Mouse (Mus musculus) activated CD4-positive, CD25-positive, alpha-beta regulatory T cell, adult 9 weeks (primary cell): Measurements from ENCODE around the gene C2. TPM values are rescaled to one million over a fixed set of nuclear protein-coding genes. Genes with fewer than 3 reads are reported as not detected.

Experiments used
- polyA plus RNA-seq: library from polyadenylated mRNA; unstranded; fragments of 100-300 nt; shearing (Covaris generic); gene quantifications from one replicate; pipeline ENCODE4 v1.2.1, GENCODE M21; 2017

Gene C2
- polyA plus RNA-seq: 2.3 TPM

DNA sequence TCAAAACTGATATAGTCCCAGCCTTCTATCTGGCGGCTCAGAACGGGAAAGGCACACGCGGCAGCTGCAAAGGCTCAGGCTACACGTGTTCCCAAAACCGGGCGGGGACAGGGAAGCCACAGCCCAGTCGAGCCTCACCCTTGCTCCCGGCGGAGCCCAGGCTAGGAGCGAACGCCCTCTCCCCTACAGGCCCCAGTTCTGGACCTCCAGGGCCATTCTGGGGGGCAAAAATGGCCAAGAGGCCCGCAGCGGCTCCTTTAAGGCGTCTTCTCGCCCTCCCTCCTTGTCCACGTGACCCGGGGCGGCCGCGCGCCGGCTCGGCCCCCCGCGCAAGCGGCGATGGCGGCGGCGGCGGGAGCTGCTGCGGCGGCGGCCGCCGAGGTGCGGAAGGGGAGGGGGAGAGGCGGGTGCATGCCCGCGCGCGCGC is at the start of gene C2, which contains the start of gene Ehmt2:
Gene C2 (minus strand): TSS at position 106 of the 427 bp plus-strand sequence.
Gene Ehmt2 (plus strand): TSS at position 310 of the 427 bp plus-strand sequence.

GRCm38 (mm10) chr17:34931061-34931734 is 33.1 kb upstream of the C2 start, which contains the start of gene Neu1:
Gene Neu1 (plus strand): TSS chr17:34931253.

DNA sequence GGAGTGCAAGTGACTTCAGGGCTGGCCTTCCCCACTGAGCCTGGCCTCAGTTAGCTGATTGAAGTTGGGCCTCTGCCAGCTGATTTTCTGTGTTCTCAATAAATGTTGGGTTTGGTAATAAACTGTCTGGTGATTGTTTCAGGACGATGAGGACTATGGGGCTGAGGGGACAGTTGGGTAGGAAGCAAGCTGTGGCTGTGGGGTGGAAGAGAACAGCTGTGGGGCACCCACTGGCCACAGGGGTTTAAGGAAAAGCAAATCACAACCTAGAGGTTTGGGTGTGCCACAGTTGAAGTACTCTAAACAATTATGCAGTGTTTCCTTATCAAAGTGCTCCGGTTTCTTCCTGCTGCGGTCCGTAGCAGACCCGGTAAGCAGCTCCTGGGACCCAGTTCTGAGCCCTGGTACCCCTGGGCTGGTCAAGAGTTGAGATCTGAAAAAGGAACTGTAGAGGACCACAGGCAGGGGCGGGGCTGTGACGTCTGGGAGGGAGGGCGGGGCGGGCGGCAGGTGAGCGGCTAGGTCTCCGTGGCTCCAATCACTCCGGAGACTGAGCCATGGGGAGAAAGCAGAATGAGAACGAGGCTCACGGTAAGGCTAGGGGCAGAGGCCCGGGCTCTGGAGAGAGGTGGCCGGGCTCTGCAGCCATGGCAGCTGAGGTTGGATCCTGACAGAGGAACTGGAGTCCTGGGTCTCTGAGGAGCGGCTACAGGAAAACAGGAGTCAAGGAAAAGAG is 16.0 kb upstream of the C2 start, which contains the start of gene Slc44a4:
Gene Slc44a4 (plus strand): TSS at position 537 of the 736 bp plus-strand sequence.

DNA sequence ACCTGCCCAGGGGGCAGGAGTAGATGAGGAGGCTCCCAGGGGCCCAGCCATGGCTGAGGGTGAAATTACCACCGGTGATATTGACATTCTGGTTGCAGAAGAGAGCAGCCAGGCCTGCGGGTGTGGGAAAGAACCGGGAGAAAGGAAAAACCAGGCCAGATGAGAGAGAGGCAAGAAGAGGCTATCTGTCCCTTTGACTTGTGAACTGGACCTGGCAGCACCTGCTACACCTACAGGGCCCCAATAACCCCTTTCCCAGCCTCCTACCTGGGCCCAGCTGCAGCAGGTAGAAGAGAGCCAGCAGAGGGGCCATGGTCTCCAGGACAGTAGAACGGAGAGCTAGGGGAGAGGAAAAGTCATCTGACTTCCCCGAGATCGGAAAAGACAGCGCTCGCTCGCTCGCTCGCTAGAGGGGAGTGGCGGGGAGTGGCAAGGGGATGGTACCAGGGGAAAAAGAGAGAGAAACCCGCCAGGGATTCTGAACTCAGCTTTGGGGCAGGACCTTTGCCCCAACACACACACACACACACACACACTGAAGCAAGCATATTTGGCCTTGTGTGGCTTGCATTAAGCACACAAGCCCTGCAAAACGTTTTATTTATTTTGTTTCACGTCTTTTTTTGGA is 16.3 kb downstream of the C2 start, which contains the start of gene Gm20547:
Gene Gm20547 (minus strand): TSS at position 360 of the 628 bp plus-strand sequence.

GRCm38 (mm10) chr17:34879336-34879879 is 18.7 kb downstream of the C2 start, which contains the start of gene Zbtb12:
Gene Zbtb12 (plus strand): TSS chr17:34879483.

DNA sequence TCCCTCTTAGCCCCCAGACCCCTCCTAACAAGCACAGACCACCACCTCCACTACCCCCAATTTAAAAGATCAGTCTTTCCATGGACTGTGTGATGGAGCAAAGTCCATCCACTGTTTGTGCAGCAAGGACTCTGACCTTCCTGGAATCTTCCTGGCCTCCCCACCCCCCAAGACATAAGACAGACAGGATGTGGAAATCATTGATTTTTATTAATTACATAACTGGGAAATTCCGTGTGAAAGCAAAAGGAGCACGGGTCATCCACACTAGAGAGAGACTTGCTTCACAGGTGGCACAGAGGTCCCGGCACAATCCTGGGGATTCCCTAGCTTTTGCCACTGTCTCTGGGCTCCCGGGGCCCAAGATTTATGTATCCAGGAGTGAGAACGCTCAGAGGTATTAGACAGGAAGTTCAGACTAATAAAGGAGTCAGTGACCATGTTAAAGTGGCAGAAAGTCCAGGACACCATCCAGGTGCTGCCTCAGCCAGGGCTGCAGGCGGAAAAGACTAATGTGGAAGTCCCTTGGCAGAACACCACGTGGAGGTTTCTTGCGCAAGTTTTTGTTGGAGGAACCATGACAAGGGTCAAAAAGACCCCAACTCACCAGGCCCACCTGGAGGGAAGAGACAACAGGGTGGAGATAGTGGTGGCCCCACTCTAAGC is 35.5 kb downstream of the C2 start, which contains the start of gene Cfb:
Gene Cfb (minus strand): TSS at position 103 of the 666 bp plus-strand sequence.

GRCm38 (mm10) chr17:34849722-34850516 is 48.1 kb downstream of the C2 start, which contains the start of the genes Skiv2l and Nelfe:
Gene Skiv2l (minus strand): TSS chr17:34850210.
Gene Nelfe (plus strand): TSS chr17:34850391.

DNA sequence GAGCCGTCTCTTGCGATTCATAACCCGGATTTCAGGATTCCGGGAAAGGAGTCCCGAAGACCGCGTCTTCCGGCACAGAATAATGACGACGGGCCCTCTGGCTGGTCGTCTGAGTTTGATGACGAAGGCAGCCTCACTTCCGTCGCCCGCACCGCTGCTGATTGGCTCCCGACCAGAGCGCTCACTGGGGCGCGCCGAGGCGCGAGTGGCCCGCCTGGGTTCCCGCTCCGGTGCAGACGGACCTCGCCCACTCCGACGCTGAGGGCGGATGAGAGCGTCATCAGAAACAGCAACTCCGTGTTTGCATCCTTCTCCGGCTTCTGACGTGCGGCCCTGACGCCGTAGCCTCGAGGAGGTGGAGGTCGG is 61.2 kb downstream of the C2 start, which contains the start of the genes Stk19 and Dxo:
Gene Stk19 (minus strand): TSS at position 90 of the 366 bp plus-strand sequence.
Gene Dxo (plus strand): TSS at position 164 of the 366 bp plus-strand sequence.

Other genes with a start within 250 kb of the C2 start
- gene Tnxb, start 227.7 kb downstream of the C2 start, polyA plus RNA-seq: not detected
- gene C4b, start 154.4 kb downstream of the C2 start, polyA plus RNA-seq: 0.12 TPM
- not detected for gene Cyp21a1, start 93.7 kb downstream of the C2 start, polyA plus RNA-seq
- 38.5 TPM for gene Stk19, start 61.3 kb downstream of the C2 start, polyA plus RNA-seq
- 73.8 TPM for gene Dxo, start 61.2 kb downstream of the C2 start, polyA plus RNA-seq
- 150 TPM for gene Skiv2l, start 48.1 kb downstream of the C2 start, polyA plus RNA-seq
- gene Nelfe, start 47.9 kb downstream of the C2 start, polyA plus RNA-seq: 41.3 TPM
- 1.3 TPM for gene Cfb, start 35.7 kb downstream of the C2 start, polyA plus RNA-seq
- gene Zbtb12, start 18.8 kb downstream of the C2 start, polyA plus RNA-seq: 0.64 TPM
- gene Gm20547, start 16.2 kb downstream of the C2 start, polyA plus RNA-seq: not detected
- 38.7 TPM for gene Ehmt2, start 204 bp upstream of the C2 start, polyA plus RNA-seq
- gene Slc44a4, start 16.2 kb upstream of the C2 start, polyA plus RNA-seq: not detected
- 85.9 TPM for gene Neu1, start 33.0 kb upstream of the C2 start, polyA plus RNA-seq
- gene Hspa1b, start 61.0 kb upstream of the C2 start, polyA plus RNA-seq: 54.2 TPM
- gene Gm20481, start 71.6 kb upstream of the C2 start, polyA plus RNA-seq: 2.7 TPM
- 13.2 TPM for gene Hspa1a, start 73.9 kb upstream of the C2 start, polyA plus RNA-seq
- gene Hspa1l, start 74.4 kb upstream of the C2 start, polyA plus RNA-seq: 0.17 TPM
- gene Lsm2, start 83.6 kb upstream of the C2 start, polyA plus RNA-seq: 55.0 TPM
- gene Vars, start 102.7 kb upstream of the C2 start, polyA plus RNA-seq: 187 TPM
- gene Vwa7, start 118.3 kb upstream of the C2 start, polyA plus RNA-seq: 0.33 TPM
- gene Sapcd1, start 129.8 kb upstream of the C2 start, polyA plus RNA-seq: 0.82 TPM
- gene Msh5, start 148.5 kb upstream of the C2 start, polyA plus RNA-seq: 1.5 TPM
- 661 TPM for gene Clic1, start 151.7 kb upstream of the C2 start, polyA plus RNA-seq
- gene Ddah2, start 160.8 kb upstream of the C2 start, polyA plus RNA-seq: 2.2 TPM
- gene Ly6g6c, start 167.1 kb upstream of the C2 start, polyA plus RNA-seq: not detected
- not detected for gene Mpig6b, start 167.9 kb upstream of the C2 start, polyA plus RNA-seq
- gene Ly6g6e, start 178.6 kb upstream of the C2 start, polyA plus RNA-seq: not detected
- gene Ly6g6d, start 179.8 kb upstream of the C2 start, polyA plus RNA-seq: not detected
- gene Ly6g6f, start 187.3 kb upstream of the C2 start, polyA plus RNA-seq: not detected
- gene Abhd16a, start 191.0 kb upstream of the C2 start, polyA plus RNA-seq: 65.7 TPM
- gene Ly6g5c, start 210.0 kb upstream of the C2 start, polyA plus RNA-seq: not detected
- 3.8 TPM for gene Ly6g5b, start 217.2 kb upstream of the C2 start, polyA plus RNA-seq
- gene Gpank1, start 223.2 kb upstream of the C2 start, polyA plus RNA-seq: 58.5 TPM
- 341 TPM for gene Csnk2b, start 223.8 kb upstream of the C2 start, polyA plus RNA-seq
- gene D17H6S53E, start 228.1 kb upstream of the C2 start, polyA plus RNA-seq: 5.3 TPM
- gene Apom, start 233.8 kb upstream of the C2 start, polyA plus RNA-seq: not detected
- 48.8 TPM for gene Bag6, start 236.9 kb upstream of the C2 start, polyA plus RNA-seq